Mouse (Mus musculus) thymus, adult 2 months (tissue): Measurements from ENCODE around the gene Ccdc169.

Experiments used
- CTCF ChIP-seq: fragments of 200-500 bp; IDR thresholded peaks from 2 replicates; pipeline ENCODE4 v1.5.1; 2012; ENCODE audit warnings: mild to moderate bottlenecking, control low read depth, low read length, moderate library complexity, borderline replicate concordance; ENCODE audit not compliant: control insufficient read depth, poor library complexity, insufficient read depth; ENCODE audit errors: extremely low read depth
- POLR2A ChIP-seq: fragments of 200-500 bp; IDR thresholded peaks from 2 replicates; pipeline ENCODE4 v1.6.1; 2012; ENCODE audit warnings: mild to moderate bottlenecking, low read length, control low read depth, moderate library complexity; ENCODE audit not compliant: control insufficient read depth, poor library complexity, insufficient read depth; ENCODE audit errors: extremely low read depth

GRCm38 (mm10) chr3:55095968-55096654 lies 41.0 kb upstream of the Ccdc169 start:
- TF ChIP-seq POLR2A, result no peak
- no peak for TF ChIP-seq CTCF
